Mouse (Mus musculus): ENCODE measurements around the gene Eml4.

The Eml4 gene

GRCm38 (mm10) chr17:83348056-83348822 is 2.5 kb upstream of the Eml4 start:
- no peak for DNase-seq

DNA sequence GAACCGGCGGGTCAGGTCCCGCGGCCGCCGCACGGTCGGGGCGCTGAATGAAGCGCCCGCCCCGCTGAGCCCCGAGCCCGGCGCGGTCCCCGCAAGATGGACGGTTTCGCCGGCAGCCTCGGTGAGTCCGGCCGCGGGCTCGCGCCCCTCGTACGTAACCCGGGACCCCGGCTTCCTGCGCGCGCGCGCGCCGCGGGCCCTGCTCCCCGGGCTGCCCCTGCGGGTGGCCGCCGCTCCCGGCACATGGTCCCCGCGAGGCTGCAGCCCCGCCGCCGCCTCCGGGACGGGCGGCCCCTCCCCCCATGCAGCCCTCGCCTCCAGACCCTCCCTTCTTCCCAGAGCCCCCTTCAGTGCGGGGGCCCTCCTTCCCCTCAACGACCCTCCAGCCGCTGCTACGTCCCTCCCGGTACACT is 394 bp downstream of the Eml4 start:
- no peak for DNase-seq

DNA sequence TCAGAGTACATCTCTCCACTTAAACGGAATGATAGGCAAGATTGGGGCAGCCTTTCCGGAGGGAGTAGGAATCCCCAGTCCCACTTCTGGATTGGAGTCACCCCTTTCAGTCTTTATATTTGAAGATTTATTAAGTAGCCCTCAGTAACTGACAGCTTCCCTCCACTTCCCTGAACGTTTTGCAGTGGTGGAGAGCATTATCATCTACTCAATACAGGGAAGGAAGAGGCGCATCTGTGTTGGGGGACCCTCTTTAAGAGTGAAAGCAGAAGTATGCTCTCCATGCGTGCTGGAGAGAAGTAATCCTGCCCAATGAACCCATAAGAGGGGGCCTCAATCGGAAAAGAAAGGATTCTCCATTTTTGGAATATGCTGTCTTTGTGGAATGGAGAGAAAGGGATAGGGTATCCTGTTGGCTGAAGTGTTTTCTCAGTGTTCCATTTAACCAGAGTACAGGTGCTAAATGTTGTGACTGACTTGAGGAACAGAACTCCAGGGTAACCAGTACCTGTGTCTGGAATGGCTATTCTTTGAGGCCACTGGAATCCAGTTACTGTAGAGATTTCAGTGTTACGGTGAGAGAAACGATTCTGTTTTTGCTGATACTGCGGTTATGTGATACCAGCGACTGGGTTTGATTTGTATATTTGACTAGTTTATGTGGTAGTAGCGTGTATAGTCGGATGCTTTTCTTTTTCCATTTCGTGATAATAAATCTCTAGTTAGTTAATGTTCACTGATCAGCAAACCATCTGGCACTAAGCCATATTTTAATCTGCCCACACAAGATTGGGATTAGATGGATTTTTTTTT is 1.1 kb downstream of the Eml4 start:
- DNase-seq = peak in 1 of 2 experiments; percentile 12

DNA sequence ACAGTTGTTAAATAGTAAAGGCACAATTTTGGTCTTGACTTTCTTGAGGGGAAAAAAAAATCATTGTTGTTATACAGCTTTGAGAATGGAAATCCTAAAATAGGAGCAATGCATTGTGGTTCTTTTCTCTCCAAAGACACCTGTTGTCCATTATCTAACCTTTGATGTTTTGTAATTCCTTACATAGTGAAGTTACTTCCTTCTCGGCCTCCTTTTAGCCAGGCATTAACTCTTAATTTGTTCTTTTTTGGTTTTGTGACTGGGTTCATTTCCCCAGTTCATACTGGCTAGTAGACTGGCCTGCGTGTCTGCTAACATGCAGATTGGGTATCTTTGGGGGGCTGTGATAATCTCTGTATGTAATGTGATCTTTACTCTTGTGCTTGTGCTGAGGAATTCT is 1.7 kb downstream of the Eml4 start:
- DNase-seq = no peak

GRCm38 (mm10) chr17:83353011-83353410 is 2.3 kb downstream of the Eml4 start:
- no peak for DNase-seq

- DNase-seq = no peak
Observed at GRCm38 (mm10) chr17:83353460-83353859, 2.7 kb downstream of the Eml4 start.

GRCm38 (mm10) chr17:83355481-83355880 is 4.8 kb downstream of the Eml4 start:
- no peak for DNase-seq

GRCm38 (mm10) chr17:83359934-83360333 is 9.2 kb downstream of the Eml4 start:
- DNase-seq = no peak

- no peak for DNase-seq
Observed at GRCm38 (mm10) chr17:83360796-83361566, 10.2 kb downstream of the Eml4 start.

GRCm38 (mm10) chr17:83363081-83363480 is 12.3 kb downstream of the Eml4 start:
- DNase-seq = no peak

- DNase-seq = no peak
Observed at GRCm38 (mm10) chr17:83364296-83364695, 13.6 kb downstream of the Eml4 start.

- DNase-seq = no peak
Observed at GRCm38 (mm10) chr17:83365130-83365529, 14.4 kb downstream of the Eml4 start.

GRCm38 (mm10) chr17:83365614-83366355 is 15.1 kb downstream of the Eml4 start:
- DNase-seq = no peak

GRCm38 (mm10) chr17:83367387-83367786 is 16.7 kb downstream of the Eml4 start:
- no peak for DNase-seq

GRCm38 (mm10) chr17:83374123-83374522 is 23.4 kb downstream of the Eml4 start:
- DNase-seq = no peak

DNA sequence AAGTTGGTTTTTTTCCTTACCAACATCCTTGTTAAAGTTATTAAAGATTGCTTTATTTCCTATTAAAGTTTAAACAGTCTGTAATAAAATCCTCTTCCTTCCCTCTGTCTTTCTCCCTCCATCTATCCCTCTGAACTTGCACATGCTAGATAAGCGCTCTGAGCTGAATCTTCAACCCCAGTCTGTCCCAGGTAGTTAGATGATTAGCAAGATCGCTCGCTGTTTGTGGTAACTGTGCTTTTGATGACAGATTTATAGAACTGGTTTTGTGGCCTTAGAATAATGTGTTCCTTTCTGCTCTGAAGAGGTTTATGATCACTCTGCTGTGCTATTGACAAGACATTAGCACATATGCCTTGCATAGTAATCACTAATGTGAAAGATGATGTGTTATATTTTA is 25.1 kb downstream of the Eml4 start:
- DNase-seq = no peak

DNA sequence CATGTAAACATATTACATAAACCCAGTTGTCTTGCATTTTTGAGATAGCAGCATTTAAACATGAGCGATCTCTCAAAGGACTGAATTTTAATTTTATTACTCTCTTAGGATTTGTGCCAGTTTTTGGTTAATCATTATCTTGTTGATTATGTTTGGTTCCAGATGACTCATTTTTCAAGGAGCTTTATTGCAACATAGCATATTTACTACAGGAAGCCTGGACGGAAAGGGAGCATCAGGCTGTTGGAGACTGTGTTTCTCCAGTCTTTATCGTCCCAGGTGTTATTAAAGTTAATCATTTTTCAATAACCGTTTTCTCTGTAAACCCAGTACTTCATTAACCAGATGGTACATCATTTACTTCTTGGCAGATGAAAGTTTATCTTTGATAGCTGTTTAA is 26.1 kb downstream of the Eml4 start:
- DNase-seq = no peak

DNA sequence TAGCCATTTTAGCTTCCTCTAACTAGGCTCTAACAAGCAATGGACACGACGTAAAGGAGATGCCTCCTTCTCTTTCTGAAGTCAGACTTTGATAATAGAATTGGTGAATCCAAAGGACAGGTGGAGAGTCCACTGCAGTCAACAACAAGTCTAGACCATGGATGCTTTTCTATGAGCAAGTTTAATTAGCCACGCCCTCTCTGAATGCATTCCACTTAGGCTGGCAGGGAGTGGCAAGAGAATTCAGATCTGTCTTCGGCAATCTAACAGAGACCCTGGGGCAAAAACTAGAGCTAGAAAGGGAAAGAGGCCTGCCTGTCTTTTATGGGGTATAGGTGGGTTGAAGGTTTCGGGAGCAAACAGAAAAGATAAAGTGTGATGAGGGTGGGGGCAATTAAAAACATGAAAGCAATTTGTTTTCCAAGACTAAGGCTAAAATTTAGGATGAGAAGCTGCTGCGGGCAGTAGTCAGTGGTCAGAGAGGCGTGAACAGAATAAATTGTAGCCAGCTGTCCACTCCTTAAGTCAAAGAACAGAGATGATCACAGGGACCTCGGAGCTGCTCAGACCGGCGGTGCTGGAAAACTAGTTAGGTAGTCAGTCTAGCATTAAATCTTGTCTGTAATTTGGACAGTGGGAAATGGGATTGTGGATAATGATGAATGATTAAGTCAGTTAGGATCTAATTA is 27.2 kb downstream of the Eml4 start:
- DNase-seq = no peak

- no peak for DNase-seq
Observed at GRCm38 (mm10) chr17:83378444-83378762, 27.7 kb downstream of the Eml4 start.

GRCm38 (mm10) chr17:83379366-83379765 is 28.6 kb downstream of the Eml4 start:
- no peak for DNase-seq

- no peak for DNase-seq
Observed at GRCm38 (mm10) chr17:83379791-83380190, 29.1 kb downstream of the Eml4 start.

DNA sequence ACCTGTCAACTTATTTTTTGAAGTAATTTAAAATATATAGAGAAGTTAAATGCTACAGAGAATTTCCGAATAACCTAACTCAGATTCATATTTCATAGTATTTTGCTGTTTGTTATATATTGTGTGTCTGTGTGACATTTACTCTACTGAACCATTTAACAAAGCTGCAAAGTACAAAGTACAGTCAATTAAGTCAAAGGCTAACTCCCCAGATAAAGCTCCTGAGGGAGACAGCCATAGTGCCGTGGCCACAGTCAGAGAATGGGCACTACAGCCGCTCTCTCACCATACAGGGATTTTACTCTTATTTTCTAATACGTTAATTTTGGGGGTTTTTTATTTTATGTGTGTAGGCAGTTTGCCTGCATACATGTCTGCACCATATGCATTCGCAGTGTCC is 32.0 kb downstream of the Eml4 start:
- DNase-seq = no peak

Data from cerebellum, postnatal 36 days (tissue).